Mouse (Mus musculus): ENCODE data around the gene Ms4a15.

GRCm38 (mm10) chr19:10937110-10937563, 55.9 kb downstream of the Ms4a15 start, which contains the start of gene Ptgdr2:
- no peak for TF ChIP-seq POLR2A (IDR thresholded peaks at IDR 0.05; ENCODE audit: extremely low read depth, insufficient read depth, low read length)
- no peak for TF ChIP-seq CTCF (IDR thresholded peaks at IDR 0.05; ENCODE audit: extremely low read depth, insufficient read depth, low read length)

All from cortical plate, adult 2 months (tissue).